Mouse (Mus musculus) telencephalon, adult 2 months (tissue): ENCODE results near the gene H2bfm.
"Not testable (repeated sequence)": the region's sequence is repeated elsewhere in the genome, so short reads cannot be mapped to it uniquely, and the experiment has no call there.

ENCODE experiments used
- DNase-seq: peaks from one replicate; pipeline ENCODE4 v3.0.0-alpha.2; 2011; ENCODE audit warnings: low read depth, low spot score

The H2bfm gene

GRCm38 (mm10) chrX:136927031-136927430, at the start of gene H2bfm:
H2bfm (plus strand) TSS chrX:136927325.
- no peak for DNase-seq

- DNase-seq = peak; percentile 5
Measured at GRCm38 (mm10) chrX:136895757-136896156, 31.4 kb upstream of the H2bfm start.

- DNase-seq = no peak
Measured at GRCm38 (mm10) chrX:136904369-136904768, 22.8 kb upstream of the H2bfm start.

- no peak for DNase-seq
Measured at GRCm38 (mm10) chrX:136925863-136926262, 1.3 kb upstream of the H2bfm start.

- DNase-seq = no peak
Measured at GRCm38 (mm10) chrX:136937985-136938384, 10.9 kb downstream of the H2bfm start.

GRCm38 (mm10) chrX:136957583-136958279, 30.6 kb downstream of the H2bfm start:
- peak; percentile 62 for DNase-seq

- DNase-seq = not testable (repeated sequence)
Measured at GRCm38 (mm10) chrX:136958300-136958699, 31.2 kb downstream of the H2bfm start.

GRCm38 (mm10) chrX:136959688-136960087, 32.6 kb downstream of the H2bfm start:
- no peak for DNase-seq

GRCm38 (mm10) chrX:136975397-136975796, 48.3 kb downstream of the H2bfm start, which contains the start of gene Tmsb15b2:
Tmsb15b2 (minus strand) TSS chrX:136975497.
- not testable (repeated sequence) for DNase-seq

GRCm38 (mm10) chrX:136976424-136977084, 49.4 kb downstream of the H2bfm start, which contains the start of the genes Tmsb15l and Tmsb15b1:
Tmsb15l (minus strand) TSS chrX:136976869.
Tmsb15b1 (minus strand) TSS chrX:136976874.
- peak; percentile 77 for DNase-seq
